Mouse (Mus musculus): Measurements from ENCODE around the gene Slc5a10. TPM values are rescaled to one million over a fixed set of nuclear protein-coding genes. Genes with fewer than 3 reads are reported as not detected.

The Slc5a10 gene
- total RNA-seq, 1 experiment from 2014 or later: not detected

- no peak for DNase-seq
These were observed 52.8 kb downstream of the Slc5a10 start for GRCm38 (mm10) chr11:61667782-61668181.

DNA sequence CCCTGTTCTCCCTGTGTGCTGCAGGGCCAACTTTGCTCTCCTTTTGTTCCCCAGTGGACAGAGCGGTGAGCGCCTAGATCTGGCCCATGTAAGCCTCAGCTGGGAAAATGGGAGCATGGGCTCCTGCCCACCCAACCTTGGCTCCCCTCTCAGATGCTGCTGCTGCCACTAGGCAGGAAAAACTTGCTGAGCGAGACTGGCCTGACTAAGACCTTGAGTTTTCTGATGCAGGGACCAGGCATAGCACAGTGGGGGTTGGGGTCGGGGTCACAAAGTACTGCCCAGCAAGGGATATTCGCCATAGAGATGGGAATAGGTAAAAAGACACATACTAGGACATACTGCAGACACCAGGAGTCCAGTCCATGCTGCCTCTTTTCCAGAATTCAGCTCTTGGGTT lies 53.4 kb downstream of the Slc5a10 start:
- DNase-seq: no peak

DNA sequence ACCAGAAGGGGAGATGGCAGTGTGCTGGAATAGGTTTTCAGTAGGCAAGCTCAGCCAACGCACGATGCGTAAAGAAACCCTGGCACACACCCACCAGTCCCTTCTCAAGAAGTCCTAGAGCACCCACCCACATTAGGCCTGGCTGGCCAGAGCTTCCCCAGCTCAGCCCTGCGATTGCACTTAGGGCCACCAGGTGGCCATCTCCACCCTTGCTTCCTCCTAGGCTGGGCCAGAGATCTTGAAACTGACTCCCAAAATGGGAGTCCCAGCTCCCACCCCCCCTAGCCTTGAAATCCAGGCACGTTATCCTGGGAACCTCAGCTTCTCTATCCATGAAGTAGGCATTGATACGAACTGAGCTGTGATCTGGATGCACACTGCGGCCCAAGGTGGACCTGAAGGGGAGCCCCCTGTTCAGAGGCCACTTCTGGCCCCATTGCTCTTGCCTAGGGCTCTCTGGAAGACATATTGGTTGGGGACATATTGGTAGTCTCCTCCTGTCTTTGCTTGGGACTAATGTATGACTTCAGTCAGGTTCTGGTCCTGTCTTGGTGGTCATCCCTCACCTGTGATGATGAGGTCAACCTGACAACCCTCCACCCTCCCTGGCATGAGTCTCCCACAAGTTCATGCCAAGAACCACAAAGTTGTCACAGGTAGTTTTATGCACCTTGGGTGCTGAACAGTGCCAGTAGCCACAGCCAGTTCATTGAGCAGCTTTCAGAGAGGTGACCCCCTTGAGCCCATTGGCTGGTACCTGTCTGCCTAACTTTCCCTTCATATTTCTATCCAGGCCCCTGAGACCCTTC lies 54.4 kb downstream of the Slc5a10 start:
- DNase-seq: peak; percentile 56

DNA sequence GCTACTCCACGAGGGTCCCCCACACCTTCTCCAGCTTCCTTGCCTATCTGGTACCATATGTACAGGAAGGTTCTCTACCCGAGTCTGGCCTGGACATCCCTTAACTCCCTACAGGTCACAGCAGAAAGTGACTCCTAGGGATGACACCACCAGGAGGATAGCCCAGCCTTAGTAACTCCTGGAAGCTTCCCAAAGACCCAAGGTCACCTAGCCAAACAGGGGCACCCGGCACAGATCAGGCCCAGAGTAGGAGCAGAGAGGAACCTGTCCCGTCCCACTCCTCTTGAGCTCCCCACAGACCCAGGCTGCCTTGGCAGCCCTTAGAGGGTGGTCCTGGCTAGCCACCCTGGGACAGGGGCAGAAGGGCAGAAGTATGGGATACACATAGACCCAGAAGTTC lies 55.2 kb downstream of the Slc5a10 start:
- no peak for DNase-seq

GRCm38 (mm10) chr11:61662189-61662588 lies 58.4 kb downstream of the Slc5a10 start:
- no peak for DNase-seq

DNA sequence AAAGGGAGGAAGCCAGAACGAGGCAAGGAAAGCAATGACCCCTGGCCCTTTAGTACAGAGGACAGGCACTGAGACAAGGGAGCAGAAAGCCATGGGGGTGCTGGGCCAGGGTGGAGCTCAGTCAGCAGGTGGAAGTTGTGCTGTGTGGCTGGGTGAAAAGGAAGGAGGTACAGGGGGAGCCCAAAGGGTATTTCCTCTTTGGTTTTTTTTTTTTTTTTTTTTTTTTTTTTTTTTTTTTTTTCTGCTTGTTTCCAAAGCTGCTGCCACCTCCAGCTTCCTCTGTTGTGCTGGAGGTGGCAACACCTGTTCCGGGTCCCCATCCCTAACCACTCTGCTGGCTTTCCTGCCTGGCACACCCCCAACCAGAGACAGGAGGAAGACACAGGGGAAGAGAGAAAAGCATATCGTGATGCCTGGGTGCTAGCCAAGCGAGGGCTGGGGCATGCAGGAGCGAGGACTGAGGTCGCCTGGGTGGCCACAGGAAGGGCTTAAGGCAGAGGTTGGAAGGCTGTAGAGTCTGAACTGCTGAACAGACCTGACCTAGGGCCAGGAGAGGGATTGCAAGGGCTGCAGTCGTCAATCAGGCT lies 59.7 kb downstream of the Slc5a10 start:
- no peak for DNase-seq

- no peak for DNase-seq
These were observed 60.6 kb downstream of the Slc5a10 start for GRCm38 (mm10) chr11:61660001-61660400.

GRCm38 (mm10) chr11:61659011-61659858 lies 61.4 kb downstream of the Slc5a10 start:
- DNase-seq: no peak

- no peak for DNase-seq
These were observed 62.2 kb downstream of the Slc5a10 start for GRCm38 (mm10) chr11:61658360-61658922.

DNA sequence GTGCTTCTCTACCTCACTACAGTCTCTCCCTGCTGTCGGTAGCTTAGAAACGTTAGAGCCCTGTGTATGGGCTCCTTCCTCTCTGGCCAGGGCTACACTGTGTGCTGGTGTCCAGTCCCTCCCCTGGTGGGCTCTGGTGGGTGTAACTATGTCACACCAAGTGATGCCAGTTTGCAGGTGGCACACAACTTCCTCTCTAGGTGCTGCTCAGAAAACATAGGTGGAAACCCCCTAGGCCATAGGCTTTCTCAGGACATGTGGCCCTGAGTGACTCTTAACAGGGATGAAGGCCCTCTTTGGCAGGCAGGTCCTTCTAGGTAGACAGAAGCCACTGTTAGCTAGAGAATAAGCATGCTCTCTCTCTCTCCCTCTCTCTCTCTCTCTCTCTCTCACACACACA lies 63.2 kb downstream of the Slc5a10 start:
- DNase-seq: no peak

- no peak for DNase-seq
These were observed 64.3 kb downstream of the Slc5a10 start for GRCm38 (mm10) chr11:61656148-61656850.

GRCm38 (mm10) chr11:61655649-61656048 lies 65.0 kb downstream of the Slc5a10 start:
- no peak for DNase-seq

- DNase-seq: no peak
These were observed 65.8 kb downstream of the Slc5a10 start for GRCm38 (mm10) chr11:61654786-61655311.

GRCm38 (mm10) chr11:61653568-61653967 lies 67.1 kb downstream of the Slc5a10 start:
- DNase-seq: no peak

DNA sequence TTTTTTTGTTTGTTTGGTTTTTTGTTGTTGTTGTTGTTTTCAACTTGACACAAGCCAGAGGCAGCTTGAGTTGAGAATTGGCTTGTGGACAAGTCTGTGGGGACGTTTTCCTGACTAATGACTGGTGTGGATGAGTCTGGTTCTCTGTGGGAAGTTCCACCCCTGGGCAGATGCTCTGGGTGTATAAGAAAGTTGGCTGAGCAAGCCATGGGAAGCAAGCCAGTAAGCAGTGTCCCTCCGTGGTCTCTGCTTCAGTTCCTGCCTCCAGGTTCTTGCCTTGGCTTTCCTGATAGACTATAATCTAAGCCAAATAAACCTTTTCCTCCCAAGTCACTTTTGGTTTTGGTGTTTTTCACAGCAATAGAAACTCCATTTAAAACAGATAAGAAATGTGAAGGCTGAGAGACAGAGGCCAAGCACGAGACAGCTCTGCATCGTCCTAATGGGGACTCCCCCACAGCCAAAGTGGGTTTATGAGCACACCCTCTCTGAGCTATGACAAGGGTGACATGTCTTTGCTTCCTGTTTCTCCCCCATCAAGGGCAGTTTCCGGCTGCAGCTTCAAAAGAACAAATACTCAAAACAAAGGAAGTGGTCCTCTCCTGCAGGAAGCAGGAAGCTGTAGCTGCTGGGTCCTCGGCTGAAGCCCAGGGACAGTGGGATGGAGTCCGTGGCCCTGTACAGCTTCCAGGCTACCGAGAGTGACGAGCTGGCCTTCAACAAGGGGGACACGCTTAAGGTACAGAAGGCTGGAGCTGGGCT lies 67.8 kb downstream of the Slc5a10 start, which contains the start of gene Grap:
Gene Grap (plus strand): TSS at position 580 of the 762 bp plus-strand sequence.
- DNase-seq: no peak

DNA sequence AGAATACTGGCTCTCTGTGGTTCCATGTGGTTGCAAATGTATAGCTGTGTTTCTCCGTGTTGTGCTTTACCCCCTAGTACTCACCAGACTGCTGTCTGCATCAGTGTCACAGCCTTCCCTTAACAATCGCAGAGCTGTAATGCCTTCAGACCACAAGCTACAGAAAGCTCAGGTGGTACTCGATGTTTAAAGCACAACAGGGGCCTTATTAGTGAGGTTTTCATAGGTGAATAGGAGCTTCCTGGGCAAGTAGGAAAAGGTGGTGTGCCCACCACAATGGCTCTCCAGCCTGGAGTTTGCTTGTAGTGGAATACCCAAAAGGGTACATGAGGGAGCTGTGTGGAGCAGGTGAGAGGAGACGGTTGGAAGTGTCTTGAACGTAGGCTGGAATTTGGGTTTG lies 68.4 kb downstream of the Slc5a10 start:
- no peak for DNase-seq

- no peak for DNase-seq
These were observed 70.0 kb downstream of the Slc5a10 start for GRCm38 (mm10) chr11:61650470-61651265.

GRCm38 (mm10) chr11:61649626-61650025 lies 71.0 kb downstream of the Slc5a10 start:
- no peak for DNase-seq

GRCm38 (mm10) chr11:61649163-61649580 lies 71.5 kb downstream of the Slc5a10 start:
- DNase-seq: no peak

GRCm38 (mm10) chr11:61648749-61649115 lies 71.9 kb downstream of the Slc5a10 start:
- no peak for DNase-seq
